Mouse (Mus musculus): Measurements from ENCODE around the gene Egfl8.

The Egfl8 gene

DNA sequence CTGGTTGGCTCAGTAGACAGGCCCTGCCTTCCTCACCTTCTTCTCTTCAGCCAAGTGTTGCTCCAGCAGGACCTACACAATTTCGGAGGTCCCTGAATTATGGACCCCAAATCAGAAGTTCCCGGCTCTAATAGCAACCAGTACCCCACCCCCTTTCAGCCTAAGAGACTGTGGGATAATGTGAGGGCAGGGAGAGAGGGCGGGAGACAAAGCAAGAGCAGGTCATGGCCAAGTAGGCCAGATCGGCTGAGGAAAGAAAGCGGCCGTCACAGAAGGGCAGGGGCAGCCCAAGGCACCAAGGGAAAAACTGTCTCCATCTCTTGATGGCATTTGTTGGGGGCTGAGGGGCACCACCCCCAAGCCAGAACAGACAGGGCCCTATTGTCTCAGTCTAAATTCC lies at the start of gene Egfl8:
Gene Egfl8, minus strand, starts transcription at position 101 of the 400 bp plus-strand sequence.
- DNase-seq, result no peak

DNA sequence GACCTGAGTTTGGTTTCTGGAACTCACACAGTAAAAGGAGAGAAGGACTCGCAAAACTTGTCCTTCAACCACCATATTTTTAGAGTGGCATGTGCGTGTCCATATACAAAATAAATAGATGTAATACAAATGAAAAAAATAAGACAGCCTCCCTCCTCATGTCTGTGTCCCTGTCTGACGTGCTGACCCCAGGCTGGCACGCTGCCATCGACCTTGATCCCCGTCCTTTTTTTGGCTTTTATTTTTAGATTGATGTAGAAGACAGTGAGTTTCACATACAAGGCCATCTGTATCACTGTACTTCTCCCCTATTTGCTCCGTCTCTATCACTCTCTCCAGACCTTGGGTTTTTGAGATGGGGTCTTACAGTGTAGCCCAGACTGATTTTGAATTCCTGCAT lies 48.7 kb upstream of the Egfl8 start:
- no peak for DNase-seq

DNA sequence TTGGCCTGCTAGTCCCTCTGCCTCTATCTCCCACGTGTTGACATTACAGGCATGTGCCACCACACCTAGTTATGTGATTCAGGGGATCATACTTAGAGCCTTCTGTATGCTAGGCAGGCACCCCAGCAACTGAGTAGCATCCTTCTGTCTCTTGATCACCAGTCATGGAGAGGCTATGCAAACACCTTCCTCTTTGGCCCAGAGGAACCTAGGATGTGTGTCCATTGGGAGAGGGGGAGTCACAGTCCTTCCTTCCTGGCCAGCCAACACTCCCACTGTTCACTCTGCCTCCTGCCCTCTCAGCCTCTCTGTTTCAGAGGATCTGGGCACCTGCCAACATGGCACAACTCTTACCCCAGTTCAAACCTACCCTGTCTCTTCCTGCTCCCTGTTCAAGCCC lies 47.8 kb upstream of the Egfl8 start:
- DNase-seq, result no peak

DNA sequence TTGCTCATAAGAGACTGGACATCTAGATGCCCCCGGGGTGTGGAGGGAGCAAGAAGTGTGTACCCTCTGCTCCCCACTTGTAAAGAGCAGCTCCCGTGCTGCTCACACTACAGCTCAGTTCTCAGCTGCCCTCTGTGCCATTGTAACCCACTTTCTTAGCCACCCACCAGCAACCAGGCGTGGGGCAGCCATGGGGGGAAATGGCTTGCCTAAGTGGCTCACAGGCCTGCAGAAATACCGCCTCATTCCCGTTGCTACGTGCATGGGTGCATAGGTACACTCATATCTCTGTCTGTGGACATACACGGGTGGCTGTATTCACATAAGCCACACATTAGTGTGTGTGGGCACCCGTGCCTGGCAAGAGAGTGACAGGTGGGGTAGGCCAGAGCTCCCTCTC lies 47.2 kb upstream of the Egfl8 start:
- no peak for DNase-seq

DNA sequence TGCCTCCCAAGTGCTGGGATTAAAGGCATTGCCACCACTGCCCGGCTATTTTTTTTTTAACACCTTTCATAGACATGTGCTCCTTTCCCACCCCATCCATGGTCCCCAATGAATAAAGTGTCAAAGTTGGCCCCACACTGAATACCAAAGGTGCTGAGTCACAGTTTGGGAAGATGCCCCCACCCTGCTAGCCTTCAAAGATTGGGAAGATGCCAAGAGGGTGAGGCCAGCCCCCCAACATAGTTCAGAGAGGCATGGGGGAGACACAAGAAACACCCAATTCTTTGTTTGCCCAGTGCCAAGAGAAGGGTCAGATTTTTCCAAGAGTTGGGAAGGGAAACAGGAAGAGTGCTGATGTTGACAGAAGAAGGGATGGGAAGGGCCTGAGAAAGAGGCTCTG lies 46.7 kb upstream of the Egfl8 start:
- no peak for DNase-seq

DNA sequence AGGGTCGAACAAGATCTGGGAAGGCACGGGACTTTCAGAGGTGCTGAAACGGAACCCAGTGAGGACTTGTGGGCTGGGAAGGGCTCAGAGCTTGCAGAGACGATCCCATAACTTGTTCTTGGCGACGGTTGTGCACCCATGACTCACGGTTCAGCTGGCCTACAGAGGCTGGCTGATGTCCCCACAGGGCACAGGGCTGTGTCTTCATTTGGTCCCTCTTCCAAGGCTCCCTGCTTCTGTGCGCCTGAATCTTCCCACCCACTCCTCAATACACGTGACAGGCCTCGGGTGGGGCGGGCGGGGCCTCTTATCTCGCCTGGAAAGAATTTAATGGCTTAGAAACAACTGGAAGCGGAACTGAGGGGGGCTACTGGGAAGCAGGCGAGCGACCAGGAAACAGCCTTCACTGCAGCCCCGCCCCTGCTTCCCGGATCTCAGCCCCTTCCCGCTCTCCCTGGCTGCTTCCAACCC lies 45.4 kb upstream of the Egfl8 start:
- DNase-seq, result no peak

DNA sequence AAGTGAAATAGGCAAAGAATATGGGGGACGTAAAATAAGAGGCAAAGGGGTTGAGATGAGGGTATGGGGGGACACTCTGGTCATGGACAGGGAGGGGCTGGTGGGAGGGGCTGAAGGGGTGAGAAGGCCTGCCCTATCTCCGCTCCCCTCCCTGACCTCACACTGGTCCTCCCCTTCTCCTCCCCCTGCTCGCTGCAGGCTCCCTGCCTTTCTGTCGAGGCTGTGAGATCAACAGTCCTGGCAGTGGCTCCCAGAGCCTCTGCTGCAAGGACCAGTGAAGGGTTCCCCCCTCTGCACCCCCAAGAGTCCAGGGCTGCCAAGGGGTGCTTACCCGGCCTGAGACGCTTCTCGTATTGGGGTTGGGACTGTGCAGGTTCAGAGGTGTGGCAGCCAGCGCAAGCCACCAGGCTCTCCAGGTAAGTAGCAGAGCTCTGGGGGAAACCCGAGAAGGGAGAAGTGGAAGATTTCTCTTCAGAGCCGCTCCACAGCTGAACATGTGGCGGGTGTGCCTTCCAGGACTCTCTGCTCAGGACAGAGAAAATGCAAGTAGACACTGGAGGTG lies 44.6 kb upstream of the Egfl8 start:
- no peak for DNase-seq

DNA sequence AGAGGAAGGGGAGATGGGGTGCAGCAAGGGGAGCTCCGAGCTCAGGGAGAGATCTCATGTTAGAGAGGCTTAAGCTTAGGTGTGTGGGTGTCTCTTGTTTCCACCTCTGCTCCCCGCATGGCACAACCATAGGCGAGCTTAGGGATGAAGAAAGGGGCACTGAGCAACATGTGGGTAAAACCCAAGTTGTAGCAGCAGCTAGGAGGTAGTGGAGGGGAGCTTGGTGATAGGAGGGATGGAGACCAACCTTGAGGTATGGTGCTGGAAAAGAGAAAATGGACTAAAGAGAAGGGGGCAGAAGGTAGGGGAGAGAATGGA lies 44.1 kb upstream of the Egfl8 start:
- DNase-seq, result no peak

DNA sequence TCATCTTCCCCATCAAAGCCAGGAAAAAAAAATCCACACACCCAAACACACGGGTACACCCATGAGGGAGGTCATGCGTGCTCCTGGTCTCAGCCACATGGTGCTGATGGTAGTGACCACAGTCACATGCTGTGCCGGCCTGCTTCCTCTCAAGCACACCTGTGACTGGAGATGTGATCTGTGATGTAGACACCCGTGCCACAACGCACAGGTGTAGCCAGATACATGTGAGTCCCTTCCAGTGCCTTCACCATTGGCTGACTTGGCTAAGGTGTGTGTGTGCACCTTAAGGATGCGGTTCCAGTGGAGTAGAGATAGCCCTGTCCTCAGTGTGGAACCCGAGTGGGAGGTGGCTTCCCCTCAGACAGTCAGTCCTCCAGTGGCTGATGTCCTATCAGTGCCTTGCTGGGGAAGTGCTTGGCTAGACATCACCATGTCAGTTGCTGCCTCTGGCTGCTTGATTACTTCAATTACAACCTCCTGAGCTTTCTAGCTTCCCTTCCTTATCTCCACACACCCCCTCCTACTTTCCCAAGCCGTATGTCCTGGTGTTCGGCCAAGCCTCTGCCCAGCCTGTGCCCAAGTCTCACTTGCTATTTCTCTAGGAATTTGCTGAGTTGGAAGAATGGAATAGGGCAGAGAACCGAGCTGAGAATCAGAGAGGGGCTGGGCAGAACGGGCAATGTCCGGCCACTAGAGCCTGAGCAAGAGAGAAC lies 43.6 kb upstream of the Egfl8 start:
- DNase-seq, result no peak

DNA sequence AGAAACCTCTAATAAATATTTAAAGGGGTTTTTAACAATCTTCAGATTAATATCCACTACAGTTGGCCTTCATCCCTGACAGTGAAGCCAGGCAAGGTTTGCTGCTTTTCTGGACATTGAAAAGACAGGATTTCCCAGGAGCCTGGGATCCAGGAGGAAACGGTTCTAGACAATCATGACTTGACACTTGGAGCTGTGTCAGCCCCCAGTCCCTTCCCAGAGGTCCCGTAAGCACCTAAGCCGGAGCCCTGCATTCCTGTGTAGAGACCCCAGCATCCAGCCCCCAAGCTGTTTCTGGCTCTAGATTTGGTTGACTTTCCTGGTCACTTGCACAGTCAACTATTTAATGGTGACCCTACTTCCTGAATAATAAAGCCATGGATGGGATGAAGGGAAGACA lies 42.8 kb upstream of the Egfl8 start:
- no peak for DNase-seq

DNA sequence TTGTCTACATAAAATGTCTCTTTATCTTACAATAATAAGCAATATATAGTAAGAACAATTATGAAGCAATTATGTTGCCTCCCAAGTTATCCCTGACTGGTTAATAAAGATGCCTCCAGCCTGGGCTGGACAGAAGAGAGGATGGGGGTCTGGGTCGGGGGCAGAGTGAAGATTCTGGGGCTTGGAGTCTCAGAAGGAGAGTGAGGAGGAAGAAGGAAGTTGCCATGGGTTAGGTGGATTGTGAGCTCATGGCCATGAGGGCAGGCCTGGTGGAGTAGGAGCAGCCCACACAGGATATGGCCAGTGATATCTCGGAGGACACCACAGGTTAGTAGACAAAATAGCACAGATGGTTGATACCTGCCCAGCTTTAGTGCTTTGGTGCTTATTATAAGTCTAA lies 42.4 kb upstream of the Egfl8 start:
- DNase-seq, result no peak

DNA sequence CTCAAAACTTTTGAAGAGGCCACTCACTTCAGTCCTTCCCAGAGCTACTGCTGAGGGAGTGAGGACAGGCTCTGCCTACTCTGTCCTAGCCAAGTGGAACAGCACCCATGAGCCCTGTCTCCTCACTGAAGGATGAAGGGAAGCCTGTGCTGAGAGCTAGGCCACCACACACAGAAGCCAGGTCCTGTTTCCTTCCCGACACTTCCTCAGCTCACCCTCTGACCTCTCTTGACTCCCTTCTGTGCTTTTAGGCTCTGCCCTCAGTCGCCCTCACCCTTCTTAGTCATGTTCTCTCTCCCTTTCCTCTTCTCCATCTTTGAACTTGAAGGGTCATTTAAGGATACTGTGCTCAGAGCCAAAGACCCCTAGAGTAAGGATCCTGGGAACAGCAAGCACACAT lies 41.5 kb upstream of the Egfl8 start:
- DNase-seq, result no peak

DNA sequence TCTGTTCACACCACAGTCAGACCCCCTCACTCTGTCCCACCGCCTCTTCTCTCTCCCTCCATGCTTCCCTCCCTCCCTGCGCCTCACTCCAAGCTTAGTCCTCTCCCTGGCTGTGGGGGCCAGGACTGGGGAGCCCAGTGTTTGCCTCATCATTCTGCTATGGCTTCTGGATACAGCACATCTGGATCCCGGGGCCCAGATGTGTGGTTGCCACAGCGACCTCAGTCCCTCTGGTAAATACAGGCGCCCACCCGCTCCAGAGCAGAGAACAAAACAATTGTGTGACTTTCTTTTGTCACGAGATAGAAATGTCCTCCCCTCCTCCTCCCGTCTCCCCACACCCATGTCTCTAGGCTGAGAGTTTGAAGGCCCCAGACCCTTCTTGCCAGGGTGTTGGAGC lies 40.9 kb upstream of the Egfl8 start:
- DNase-seq, result no peak

DNA sequence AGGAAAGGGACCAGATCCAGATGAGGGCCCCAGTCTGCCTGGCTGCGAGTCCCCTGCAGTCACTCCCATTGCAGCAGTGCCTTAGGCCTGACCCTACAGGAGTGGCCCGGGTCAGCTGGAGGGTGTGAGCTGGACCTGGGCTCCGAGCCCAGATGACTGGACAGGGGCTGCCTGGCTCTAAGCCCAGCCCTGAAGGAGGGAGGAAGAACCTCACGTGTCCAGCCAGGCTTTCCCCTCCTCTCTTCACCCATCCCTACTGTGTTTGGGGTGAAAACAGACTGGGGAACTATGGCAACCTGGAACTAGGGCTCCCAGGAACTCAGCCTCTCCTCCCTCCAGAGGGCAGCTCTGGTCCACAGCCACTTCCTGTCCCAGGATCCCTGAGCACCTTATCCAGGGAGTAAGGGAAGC lies 39.8 kb upstream of the Egfl8 start:
- peak; percentile 48 to 62 for DNase-seq

DNA sequence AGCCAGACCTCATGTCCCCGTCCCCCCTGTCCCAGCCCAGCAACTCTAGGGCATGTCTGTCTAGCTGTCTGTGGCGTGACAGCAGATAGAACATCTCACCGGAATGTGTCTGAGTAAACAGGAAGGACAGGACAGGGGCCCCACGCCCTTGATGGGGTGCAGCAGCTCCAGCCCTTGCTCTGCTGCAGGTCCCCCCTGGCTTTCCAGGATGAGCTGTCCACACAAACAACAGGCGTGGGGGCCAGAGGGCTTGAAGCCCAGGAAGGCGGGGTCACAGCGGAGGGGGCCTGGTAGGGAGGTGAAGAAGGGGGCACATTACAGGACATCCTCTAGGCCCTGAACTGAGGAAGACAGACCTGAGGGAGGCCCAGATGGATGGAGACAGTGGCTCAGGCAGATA lies 39.4 kb upstream of the Egfl8 start:
- no peak for DNase-seq

DNA sequence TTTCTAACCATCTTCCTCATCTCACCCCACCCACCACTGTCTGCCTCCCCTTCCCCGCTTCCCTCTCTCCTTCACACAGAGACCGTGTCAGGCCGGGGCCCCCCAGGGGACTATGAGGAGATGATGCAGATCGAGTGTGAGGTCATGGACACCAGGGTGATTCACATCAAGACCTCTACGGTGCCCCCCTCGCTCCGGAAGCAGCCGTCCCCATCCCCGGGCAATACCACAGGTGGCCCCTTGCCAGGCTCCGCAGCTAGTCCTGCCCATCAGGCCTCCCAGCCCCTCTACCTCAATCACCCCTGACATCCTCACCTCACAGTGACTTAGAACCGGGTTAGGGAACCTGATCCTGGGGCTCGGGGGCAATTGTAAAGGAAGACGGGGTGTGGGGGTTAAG lies 38.6 kb upstream of the Egfl8 start:
- DNase-seq, result peak in 1 of 2 experiments; percentile 17

DNA sequence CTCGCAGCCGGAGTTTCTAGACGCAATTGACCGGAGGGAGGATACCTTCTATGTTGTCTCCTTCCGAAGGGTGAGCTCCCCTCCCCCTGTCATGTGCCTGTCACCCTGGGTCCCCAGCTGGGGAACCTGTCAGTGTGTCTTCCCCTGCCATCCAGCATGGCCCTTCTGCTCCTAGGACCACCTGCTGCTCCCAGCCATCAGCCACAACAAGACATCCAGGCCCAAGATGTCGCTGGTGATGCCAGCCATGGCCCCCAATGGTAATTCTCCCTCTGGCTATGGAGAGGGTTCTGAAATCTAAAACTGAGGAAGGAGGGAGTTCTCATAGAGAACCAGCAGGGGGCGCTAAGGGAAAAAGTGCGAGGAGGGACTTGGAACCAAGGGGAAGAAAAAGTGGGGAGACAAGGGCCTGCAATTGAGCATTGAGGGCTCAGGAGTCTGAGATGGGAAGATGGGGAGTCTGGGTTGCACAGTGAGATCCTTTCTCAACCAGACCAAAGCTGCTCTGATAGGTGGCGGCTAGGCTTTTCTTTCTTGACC lies 38.0 kb upstream of the Egfl8 start:
- peak; percentile 57 to 75 for DNase-seq

DNA sequence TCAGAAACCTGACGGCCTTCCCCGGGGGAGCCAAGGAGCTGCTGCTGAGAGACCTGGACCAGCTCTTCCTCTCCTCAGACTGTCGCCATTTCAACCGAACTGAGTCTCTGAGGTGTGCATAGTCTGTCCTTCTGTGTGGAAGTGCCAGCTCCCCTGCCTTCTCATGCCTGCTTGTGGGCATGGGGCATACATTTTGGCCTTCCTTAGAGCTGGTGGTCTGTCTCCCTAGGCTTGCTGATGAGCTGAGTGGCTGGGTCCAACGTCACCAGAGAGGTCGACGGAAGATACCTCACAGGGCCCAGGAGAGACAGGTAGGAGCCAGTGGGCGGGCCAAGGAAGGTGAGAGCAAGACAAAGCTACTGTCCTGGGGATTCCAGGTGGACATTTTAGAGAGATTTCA lies 37.2 kb upstream of the Egfl8 start:
- DNase-seq, result no peak

DNA sequence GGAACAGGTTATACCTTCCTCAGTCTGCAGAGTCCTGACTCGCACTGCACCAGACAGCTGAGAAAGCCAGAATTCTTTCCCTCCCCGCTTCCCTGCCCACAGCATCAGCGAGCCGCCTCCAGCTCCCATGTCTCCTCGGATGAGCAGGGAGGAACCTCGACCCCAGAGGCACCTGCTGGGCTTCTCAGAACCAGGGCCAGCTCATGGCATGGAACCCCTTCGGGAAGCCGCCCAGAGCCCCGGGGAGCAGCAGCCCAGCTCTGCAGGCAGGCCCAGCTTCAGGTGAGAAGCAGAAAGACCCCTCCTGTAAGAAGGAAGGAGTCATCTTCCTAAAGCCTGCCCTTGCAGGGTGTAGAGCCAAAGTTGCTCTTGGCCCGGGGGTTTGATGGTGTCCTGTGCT lies 36.8 kb upstream of the Egfl8 start:
- DNase-seq, result peak in 1 of 2 experiments; percentile 14

DNA sequence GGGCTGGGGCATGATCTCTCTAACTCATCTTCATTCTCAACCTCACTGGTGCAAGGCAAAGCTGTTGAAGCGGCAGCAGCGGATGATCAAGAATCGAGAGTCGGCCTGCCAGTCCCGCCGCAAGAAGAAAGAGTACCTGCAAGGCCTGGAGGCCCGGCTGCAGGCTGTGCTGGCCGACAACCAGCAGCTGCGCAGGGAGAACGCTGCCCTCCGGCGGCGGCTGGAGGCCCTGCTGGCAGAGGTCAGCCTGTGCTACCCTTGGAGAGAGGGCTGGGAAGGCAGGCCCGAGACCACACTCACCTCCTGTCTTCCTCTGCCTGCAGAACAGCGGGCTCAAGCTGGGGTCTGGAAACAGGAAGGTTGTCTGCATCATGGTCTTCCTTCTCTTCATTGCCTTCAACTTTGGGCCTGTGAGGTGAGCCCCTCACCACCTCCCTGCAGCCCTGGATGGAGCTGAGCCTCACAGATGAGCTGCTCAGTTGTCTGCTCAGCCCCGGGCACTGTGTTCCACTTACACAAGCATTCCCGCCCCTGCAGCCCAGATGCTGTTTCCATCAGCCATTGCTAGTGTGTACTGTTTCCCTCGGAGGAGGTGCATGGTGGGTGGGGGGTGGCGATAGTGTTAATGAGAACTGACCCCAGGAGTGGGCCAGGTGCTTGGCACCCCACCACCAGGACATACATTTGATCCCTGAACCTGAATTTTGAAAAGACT lies 35.9 kb upstream of the Egfl8 start:
- DNase-seq, result peak; percentile 45 to 67

DNA sequence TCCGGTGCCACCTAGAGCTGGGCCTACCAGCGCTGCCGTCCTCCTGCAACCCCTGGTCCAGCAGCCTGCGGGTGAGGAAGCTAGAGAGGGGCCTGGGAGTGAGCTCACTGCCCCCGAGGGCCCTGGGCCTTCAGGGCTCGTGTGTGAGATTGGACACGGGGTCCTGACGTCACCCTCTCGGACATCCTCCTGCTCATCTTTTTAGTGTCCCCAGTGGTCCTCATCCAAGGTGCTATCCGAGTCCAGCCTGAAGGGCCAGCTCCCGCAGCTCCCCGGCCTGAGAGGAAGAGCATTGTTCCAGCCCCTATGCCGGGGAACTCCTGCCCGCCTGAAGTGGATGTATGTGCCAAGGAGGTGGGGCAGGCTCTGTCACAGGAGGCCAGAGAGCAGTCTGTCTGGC lies 35.0 kb upstream of the Egfl8 start:
- DNase-seq, result peak in 1 of 2 experiments; percentile 16

DNA sequence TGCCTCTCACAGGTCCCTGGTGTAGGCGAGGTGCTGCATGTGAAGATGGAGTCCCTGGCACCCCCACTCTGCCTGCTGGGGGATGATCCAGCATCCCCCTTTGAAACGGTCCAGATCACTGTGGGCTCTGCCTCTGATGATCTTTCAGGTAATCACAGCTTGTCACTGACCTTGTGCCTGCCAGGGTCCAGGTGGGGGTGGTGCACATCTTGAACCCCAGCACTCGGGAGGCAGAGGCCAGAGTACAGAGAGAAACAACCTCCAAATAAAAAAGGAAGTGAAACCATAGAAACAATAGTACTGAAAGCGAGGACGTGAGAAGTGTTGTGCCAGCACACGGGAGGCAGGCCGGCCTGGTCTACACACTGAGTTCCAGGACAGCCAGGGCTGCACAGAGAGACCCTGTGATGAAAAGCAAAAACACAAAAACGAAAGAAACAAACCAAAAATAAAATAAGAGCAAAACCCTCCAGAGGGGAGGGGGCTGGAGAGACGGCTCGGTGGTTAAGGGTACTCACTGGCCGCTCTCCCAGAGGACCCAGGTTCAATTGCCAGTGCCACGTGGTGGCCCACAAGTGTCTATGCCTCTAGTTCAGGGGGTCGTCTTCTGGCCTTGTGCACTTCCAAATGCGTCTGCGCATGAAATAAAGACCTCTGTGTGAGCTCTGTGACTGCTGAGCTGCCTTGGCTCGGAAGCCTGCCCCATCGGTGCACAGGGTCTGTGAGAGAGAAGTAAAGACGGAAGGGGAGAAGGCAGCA lies 33.5 kb upstream of the Egfl8 start:
- DNase-seq, result peak in 1 of 2 experiments; percentile 11
